Mouse (Mus musculus): ENCODE data around the gene Fto.
A peak's percentile ranks its signal among the peaks of the same experiment; 100 is the strongest.

Gene Fto

GRCm38 (mm10) chr8:91460965-91461364, 147.6 kb downstream of the Fto start:
- no peak for DNase-seq

GRCm38 (mm10) chr8:91463757-91464156, 150.4 kb downstream of the Fto start:
- no peak for DNase-seq

GRCm38 (mm10) chr8:91467463-91467862, 154.1 kb downstream of the Fto start:
- no peak for DNase-seq

- no peak for DNase-seq
Measured at GRCm38 (mm10) chr8:91467881-91468534, 154.7 kb downstream of the Fto start.

GRCm38 (mm10) chr8:91469441-91469840, 156.1 kb downstream of the Fto start:
- no peak for DNase-seq

GRCm38 (mm10) chr8:91474731-91475279, 161.5 kb downstream of the Fto start:
- DNase-seq: no peak

- no peak for DNase-seq
Measured at GRCm38 (mm10) chr8:91476988-91477387, 163.7 kb downstream of the Fto start.

GRCm38 (mm10) chr8:91477471-91477870, 164.1 kb downstream of the Fto start:
- DNase-seq: no peak

- DNase-seq: no peak
Measured at GRCm38 (mm10) chr8:91482511-91482910, 169.2 kb downstream of the Fto start.

- no peak for DNase-seq
Measured at GRCm38 (mm10) chr8:91486394-91486793, 173.1 kb downstream of the Fto start.

- DNase-seq: no peak
Measured at GRCm38 (mm10) chr8:91487456-91487855, 174.1 kb downstream of the Fto start.

- DNase-seq: peak; percentile 62
Measured at GRCm38 (mm10) chr8:91488086-91488783, 174.9 kb downstream of the Fto start.

- DNase-seq: no peak
Measured at GRCm38 (mm10) chr8:91488784-91489450, 175.6 kb downstream of the Fto start.

- DNase-seq: no peak
Measured at GRCm38 (mm10) chr8:91490065-91490464, 176.7 kb downstream of the Fto start.

- DNase-seq: no peak
Measured at GRCm38 (mm10) chr8:91493373-91493772, 180.0 kb downstream of the Fto start.

GRCm38 (mm10) chr8:91494501-91495259, 181.4 kb downstream of the Fto start:
- no peak for DNase-seq

GRCm38 (mm10) chr8:91495260-91495601, 181.9 kb downstream of the Fto start:
- DNase-seq: no peak

GRCm38 (mm10) chr8:91496000-91496399, 182.7 kb downstream of the Fto start:
- no peak for DNase-seq

GRCm38 (mm10) chr8:91496936-91497335, 183.6 kb downstream of the Fto start:
- no peak for DNase-seq

GRCm38 (mm10) chr8:91498611-91499010, 185.3 kb downstream of the Fto start:
- no peak for DNase-seq

- DNase-seq: no peak
Measured at GRCm38 (mm10) chr8:91499303-91499702, 186.0 kb downstream of the Fto start.

GRCm38 (mm10) chr8:91501960-91502600, 188.8 kb downstream of the Fto start:
- no peak for DNase-seq

GRCm38 (mm10) chr8:91502791-91503190, 189.5 kb downstream of the Fto start:
- DNase-seq: no peak

Data from right cerebral cortex, postnatal 14 days (tissue).